Mouse (Mus musculus) left cerebral cortex, postnatal 4 days (tissue): ENCODE measurements around the gene Ttc29. TPM values are rescaled to one million over a fixed set of nuclear protein-coding genes. Genes with fewer than 3 reads are reported as not detected.

Source experiments
- DNase-seq: peaks from one replicate; pipeline ENCODE4 v3.0.0-alpha.2; 2022
- intact Hi-C: fragments of 180-260 bp; cut with DNase I; formaldehyde crosslinking; loops from one replicate; pipeline ENCODE4 v1.15.1; 2025
- total RNA-seq, 2 experiments: library from RNA; stranded (reverse); gene quantifications; 2 replicates each; pipeline ENCODE4 v1.2.3; 2021

The Ttc29 gene
- total RNA-seq, 2 experiments from 2014 or later, result 0.58 to 1.8 TPM

DNA sequence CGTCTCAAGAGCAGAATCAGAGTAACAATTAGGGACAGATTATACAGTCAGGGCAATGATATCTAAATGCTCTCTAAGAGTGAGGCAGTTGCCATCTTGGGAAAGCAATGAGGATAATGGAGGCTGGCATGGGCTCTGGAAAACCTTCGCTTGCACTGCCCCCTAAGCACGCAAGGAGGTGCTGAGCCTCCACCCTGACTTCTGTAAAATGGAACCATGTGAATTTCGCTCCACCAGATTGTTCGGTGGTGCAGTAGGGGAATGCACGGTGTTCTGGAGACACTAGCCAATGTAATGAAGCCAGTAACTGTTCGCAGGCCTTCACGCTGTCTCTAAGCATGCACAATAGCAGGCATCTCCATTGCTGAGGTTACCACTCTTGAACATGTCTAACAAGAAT is 63.0 kb downstream of the Ttc29 start:
- intact Hi-C loops, result no loop called here
- no peak for DNase-seq

DNA sequence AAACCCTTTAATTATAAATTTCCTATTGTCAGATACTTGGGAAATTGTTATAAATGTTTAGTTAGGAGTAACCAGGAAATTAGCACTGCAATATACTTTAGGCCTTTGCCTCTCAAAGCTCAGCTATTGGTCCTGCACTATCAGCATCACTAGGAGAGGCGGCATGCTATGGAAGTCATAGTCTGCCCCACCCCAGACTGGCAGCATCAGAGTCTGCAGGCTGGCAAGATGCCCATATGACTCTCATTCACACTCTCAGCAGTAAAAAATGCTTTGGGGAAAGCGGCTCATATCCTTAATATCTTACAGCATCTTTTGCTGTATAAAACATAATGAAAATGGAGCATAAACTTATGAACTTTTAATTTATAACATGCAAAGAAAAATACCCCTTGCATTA is 64.3 kb downstream of the Ttc29 start:
- intact Hi-C loops, result no loop called here
- DNase-seq, result peak; percentile 39

DNA sequence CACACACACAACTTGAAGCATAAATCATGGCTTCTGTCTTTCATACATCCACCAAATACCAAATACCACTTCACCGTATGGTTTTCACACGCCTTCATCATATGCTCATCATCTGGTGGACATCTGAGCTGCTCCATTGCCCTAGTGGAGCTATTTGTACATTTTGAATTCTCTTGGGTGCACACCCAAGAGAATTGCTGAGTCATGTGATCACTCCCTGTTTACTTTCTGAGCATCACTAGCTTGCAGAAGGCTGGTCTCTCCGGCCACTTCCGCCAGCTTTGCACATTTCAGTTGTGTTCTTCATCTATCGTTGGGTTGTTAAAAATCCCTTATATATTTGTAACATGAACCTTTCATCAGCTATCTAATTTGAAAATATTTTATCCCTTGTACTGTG is 65.5 kb downstream of the Ttc29 start:
- no peak for DNase-seq
- intact Hi-C loops, result no loop called here

DNA sequence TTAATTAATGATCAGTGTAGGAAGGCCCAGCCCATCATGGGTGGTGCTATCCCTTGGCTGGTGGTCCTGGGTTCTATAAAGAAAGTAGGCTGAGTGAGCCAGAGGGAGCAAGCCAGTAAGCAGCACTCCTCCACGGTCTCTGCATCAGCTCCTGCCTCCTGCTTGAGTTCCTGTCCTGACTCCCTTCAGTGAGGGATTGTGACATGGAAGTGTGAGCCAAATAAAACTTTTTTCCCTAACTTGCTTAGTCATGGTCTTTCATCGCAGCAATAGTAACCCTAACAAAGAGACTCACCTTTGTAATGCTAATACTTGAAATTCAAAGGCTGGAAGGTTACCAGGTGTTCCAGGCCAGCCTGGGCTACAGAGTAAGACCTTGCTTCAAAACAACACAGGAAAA is 71.7 kb downstream of the Ttc29 start:
- no peak for DNase-seq
- intact Hi-C loops, result no loop called here

DNA sequence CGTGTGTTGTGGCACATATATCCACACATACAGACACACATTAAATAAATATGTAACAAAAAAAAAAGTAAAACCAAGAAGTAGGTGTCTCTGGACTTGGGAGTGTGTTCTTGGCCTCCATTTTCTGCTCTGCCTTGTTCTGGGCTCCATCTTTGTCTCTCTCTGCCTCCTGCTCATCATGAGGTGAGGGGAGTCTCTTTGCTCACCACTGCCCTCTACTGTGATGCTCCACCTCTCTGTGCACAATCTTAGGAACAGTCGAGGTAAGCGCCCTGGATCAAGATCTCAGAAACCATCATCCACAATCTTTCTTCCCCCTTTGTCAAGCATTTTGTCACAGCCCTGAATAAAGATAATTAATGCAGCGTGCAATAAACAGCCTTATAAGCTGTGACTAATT is 72.3 kb downstream of the Ttc29 start:
- DNase-seq, result no peak
- intact Hi-C loops, result no loop called here

DNA sequence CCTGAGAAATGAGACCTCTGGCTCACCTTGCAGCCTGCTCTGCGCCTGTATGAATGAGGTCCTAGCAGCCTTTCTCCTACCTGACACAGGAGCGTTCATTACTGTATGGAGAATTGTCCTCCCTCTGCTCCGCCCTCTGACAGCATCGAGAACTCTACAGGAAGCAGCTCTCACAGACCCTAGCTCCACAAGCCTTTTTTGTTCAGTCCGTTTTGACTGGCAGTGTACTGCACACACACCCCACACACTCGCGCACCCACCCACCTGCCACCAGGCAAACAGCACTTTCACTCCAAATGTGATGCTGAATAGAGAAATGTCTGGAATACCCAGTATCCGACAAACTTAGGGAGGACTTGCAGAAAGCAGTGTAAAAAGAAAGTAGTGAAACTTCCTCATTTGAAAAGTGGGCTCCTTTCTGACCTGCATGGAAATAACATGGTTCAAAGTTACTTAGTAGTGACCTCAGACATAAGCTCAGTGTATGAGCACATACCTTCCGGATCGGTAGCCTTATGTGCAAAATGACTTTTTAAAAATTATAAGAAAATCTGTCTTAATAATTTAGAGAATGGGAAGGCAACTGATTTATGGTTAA is 76.4 kb downstream of the Ttc29 start:
- intact Hi-C loops, result no loop called here
- no peak for DNase-seq

DNA sequence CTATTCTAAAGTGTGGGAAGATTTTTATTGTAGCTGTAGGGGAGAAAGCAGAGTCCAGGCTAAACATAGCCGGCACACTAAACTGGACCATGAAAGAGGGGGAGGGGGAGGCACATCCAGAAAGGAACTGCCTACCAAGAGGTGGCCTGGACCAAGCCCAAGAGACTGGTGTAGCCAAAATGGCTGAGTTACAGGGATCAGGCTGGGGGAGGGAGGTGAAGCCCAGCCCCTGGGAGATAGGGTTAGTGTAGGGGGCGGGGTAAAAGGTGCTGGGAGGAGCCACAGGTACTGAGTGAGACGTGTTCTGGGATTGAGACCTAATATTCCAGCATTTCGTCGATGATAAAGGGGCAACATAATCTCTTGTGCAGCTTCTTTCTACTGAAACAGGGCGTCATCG is 77.2 kb downstream of the Ttc29 start:
- intact Hi-C loops, result no loop called here
- DNase-seq, result peak; percentile 52

DNA sequence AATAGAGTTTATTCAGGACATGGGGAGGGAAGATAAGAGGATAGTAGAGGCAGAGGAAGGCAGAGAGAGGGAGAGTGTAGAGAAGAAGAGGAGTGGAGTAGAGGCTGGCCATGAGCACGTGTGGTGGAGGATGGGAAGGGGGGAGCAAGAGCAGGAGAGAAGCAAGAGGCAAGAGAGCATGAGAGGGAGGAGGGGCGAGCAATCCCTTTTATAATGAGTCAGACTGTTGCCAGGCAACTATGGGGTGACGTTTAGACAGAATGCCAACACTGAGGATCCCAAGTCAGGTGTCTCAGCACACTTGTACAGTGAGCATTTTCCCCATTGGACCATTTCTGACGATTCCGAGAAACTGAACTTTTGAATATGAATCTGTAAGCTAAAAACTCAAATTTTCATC is 82.4 kb downstream of the Ttc29 start:
- DNase-seq, result no peak
- intact Hi-C loops, result no loop called here

DNA sequence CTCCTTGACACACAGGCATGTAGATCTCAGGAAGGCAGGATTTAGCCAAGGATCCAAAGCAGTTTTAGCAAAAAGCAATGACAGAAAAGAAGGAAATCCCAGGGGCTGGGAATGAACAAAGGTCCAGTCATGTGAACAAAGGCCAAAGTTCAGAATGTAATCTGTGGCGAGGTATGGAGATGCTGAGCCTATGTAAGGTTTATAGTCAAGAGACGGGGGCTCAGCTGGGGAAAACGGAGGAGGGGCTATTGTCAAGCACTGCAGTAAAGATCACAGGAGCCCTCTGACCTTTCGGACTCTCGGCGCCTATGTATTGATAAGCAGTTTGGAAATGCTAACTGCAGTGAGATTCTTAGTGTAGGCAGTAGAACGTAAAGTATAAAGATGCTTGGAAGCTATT is 90.5 kb downstream of the Ttc29 start:
- intact Hi-C loops, result no loop called here
- no peak for DNase-seq

DNA sequence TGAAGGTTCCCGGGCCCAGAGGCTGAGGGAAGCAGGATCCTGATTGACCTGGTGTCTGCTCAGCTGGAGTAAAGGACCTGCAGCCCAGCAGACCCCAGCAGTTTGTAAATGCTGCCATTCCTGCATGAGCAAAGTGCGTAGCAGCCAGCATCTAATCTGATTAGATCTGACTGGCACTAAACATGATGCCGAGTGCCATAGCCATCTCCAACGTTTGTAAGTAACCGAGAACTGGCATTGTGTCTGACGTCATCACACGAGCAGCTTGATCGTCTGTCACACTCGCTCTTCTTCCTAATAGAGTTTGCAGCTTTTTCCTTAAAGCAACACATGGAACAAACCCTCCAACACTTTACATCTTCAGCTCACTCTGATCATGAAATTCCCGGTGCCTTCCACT is 93.5 kb downstream of the Ttc29 start:
- intact Hi-C loops, result no loop called here
- no peak for DNase-seq

DNA sequence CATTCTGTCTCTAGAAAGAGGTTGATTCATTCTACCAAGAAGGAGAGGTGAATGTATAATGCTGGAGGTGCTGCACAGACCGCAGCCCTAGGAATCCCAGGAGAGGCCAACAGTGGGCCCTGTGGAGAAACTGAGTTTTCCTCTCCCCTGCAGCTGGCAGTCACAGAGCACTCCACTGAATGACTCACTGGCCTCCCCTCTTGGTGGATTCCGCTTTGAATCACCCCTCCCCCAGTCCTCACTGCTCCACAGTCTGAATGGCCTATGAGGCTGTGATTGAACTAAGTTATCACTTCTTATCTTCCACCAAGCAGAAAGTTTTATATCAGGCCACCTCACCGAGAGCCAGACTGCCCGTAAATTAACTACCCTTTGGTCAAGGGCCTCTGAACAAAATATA is 94.0 kb downstream of the Ttc29 start:
- intact Hi-C loops, result no loop called here

DNA sequence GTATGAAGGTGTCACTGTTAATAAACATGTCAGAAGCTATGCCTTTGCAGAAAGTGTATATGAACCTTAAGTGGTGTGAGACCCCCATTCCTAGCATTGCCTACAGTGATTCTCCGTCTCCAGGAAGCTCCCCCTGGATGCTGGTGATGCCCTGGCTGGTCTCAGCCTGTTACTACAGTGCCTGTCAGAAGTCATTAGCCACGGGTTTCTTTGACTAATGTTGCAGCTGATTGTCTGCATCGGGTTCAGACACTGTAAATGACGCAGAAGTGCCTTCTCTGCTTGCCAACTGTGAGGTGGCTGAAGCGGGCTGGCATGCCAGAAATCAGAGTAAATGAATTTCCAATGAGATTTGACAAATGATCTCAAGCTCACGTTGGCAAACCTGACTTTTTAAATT is 96.4 kb downstream of the Ttc29 start:
- DNase-seq, result peak; percentile 71

More for the DNA sequence above, 94.0 kb downstream of the Ttc29 start:
- peak; percentile 23 for DNase-seq

DNA sequence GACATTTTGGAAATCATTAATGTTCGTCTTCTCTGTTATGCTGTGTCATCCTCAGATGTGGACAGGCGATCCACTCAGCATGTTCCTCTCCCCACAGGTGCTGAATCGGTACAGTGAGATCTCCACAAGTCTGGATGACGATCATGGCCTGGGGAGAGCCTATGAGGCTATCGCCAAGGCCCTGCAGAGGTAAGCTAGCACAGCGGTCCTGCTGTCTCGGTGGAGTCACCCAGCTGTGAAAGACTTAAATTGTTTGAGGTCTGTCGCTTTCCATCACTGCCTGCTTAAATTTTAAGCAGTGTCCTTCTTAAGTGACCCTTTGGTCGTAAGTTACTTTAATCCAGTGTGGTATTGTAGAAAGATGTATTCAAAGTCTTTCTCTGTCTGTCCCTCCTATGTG is 102.5 kb downstream of the Ttc29 start:
- intact Hi-C loops, result no loop called here
- no peak for DNase-seq

More for the DNA sequence above, 96.4 kb downstream of the Ttc29 start:
- intact Hi-C loops, result no loop called here

DNA sequence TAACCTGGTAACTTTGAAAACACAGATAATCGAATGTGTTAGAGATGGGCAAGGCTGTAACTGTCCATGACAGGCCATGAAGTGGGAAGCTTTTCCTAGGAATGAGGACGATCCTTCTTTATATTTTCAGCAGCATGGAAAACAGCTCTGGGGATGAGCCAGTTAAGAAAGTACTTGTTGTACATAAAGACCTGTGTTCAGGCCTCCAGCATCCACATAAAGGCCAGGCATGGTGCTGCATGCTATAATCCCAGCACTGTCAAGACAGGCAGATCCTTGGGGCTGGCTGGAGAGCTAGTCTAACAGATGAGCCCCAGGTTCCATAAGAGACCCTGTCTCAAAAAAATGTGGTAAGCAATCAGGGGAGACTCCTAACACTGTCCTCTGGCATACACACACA is 104.6 kb downstream of the Ttc29 start:
- DNase-seq, result no peak
- intact Hi-C loops, result no loop called here

DNA sequence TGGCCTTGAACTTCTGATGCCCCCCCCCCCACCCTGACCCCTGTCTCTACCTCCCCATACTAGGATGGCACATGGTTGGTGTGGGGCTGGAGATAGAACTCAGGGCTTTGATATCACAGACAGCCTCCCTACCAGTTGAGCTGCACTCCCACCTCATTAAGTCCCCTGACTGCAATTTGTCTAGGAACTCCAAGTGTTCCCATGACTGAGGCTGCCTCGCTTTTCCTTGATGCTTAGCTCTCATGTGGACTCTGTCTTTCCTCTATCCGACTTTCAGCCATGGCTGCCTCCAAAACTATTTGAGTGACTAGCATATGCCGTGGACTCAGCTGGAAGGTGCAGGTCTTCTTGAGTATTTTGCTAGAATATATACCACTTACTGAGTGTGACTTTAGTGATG is 110.3 kb downstream of the Ttc29 start:
- intact Hi-C loops, result no loop called here
- DNase-seq, result no peak

DNA sequence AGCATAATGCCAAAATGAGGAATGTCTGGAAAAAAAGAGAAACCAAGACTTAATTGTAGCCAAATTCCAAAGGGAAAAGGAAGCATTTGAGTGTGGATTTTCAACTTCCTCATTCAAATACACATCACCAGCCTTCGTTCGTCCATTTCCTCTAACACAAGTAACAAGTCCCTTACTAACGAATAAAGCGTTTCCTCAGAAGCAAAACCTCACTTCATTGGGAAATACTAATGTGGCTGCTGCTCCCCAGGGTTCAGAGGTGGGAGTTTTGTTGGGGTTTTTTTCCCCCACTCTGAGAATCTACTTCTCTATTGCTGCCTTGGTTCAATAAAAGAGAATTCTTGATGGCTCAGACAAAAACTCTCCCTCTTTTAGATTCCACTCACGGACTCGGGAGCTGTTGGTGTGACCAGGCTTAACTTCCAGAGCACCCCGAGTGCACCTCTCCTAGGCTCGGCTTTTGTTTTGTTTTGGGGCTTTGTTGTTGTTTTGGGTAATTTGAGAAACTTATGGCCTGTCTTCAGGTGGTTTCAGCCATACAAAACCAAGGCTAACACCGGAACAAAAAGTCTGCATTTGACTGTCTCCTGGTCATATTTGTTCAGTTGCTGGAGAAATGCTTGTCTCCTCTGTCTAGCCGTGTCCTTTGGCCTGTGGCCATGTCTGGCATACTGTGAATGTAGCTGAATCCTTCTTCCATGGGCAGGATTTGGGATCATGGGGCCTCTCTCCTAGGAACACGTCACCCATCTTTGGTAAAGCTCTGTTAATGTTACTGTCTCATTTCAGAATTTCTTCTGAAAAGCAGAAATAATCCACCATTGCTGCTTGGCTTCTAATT is 127.8 kb downstream of the Ttc29 start:
- intact Hi-C loops, result no loop called here
- peak; percentile 77 for DNase-seq

DNA sequence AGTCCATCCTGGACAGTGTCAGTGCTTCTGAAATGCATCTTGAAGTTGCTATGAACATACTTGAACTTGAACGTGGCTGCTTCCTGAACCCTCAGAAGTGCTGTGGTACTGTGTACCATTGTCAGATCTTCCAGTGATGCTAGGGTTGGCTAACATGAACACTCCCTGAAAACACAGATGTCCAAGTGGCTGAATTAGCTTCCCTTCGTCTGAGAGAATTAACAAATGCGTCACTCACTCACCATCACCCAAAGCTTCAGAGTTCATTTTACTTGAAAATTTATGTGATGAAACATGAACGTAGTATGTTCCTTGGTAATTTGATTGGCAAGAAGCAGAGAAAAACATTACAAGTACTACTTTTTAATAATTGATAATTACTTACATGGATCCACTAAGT is 129.1 kb downstream of the Ttc29 start:
- intact Hi-C loops, result no loop called here
- DNase-seq, result no peak

DNA sequence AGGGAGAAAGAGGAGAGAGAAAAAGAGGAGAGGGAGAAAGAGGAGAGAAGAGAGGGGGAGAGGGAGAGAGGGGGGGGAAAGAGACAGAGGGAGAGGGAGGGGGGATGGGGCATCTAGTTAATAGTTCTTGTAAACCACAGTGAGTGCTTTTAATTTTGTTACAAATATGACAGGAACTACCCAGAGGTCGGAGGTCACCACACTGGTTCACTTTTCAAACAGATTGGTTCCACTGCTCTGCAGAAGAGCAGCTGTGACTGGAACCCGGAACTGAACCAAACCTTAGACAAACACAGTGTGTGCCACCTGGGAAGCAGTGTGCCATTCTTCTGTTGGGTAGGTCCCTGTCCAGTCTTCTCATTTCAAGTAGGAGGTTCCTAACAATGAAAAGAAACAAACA is 130.9 kb downstream of the Ttc29 start:
- no peak for DNase-seq
- intact Hi-C loops, result no loop called here

DNA sequence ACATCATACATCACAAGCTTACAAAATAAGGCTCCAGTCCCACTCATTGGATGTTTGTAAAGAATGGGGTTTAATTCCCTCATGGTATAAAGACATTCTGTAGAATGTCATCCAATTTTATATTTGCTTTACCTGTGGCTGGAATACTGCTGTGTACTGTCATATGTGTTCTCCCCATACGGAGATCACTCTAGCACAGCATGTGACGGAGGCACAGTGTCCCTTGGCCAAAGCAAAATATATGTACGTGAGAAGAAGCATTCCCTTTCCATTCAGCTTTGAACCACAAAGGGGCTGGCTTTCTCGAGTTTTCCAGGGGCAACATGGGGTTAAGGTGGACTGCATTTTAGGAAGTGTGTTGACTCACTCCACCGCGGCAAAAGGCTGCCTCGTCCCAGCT is 132.6 kb downstream of the Ttc29 start:
- intact Hi-C loops, result no loop called here
- DNase-seq, result no peak

DNA sequence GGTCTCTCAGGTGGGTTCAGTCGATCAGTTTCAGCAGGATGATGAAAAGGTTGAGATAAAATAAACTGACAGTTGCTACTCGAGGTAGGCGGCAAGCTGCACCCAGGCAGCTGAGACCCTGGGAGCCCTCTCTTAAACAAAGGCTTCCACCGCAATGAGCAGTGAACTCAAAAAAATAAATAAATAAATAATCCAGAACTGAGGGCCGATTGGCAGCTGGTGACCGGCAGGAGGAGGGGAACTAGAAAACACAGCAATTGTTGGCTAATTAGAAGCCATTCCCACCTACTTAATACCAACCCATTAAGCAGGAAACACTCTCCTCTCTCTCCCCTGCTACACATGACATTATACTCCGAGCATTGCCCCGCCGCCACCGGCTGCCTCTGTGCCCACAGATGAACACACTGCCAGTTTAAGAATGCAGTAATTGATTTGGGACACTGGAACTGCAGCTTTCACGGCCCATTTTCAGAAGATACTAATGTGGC is 133.1 kb downstream of the Ttc29 start:
- intact Hi-C loops, result no loop called here
- DNase-seq, result peak; percentile 40

DNA sequence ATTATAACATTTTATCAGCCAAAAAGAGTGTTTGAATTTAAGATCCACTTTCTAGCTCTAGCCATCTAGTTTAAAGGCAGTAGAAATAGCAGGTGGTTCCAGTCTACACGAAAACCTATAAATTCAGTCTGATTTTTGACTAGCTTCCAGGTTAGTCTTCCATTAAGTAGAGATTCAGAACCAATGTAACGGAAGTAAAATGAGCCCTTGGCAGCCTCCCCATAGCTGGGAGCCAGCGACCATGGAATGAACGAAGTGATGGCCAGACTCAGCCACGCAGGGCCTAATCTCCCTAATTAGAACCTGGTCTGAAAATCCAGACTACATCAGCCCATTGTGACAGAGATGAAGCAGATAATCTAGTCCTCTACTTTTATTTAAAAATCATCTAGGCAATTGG is 140.8 kb downstream of the Ttc29 start:
- intact Hi-C loops, result no loop called here
- DNase-seq, result peak; percentile 83

DNA sequence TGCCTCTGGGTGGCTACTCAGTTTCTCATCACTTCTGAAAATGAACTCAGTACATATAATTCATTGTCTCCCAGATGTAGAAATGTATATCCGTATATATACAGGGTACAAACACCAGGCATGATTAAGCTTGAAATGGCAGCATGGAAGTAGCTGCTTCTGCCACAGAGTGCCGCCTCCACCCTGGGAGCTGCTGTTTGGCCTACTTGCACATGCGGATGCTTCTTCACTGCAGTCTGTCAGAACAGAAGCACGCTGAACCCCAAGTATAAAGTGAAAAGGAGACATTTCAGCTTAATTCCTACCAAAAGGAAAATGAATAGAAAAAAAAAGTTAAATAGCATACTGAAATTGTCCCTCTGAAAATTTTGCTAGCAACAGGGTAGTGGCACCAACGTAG is 141.7 kb downstream of the Ttc29 start:
- no peak for DNase-seq
- intact Hi-C loops, result no loop called here
